Mouse (Mus musculus): ENCODE data around the gene Mamdc2.

The Mamdc2 gene

GRCm38 (mm10) chr19:23434433-23434832 lies 13.8 kb downstream of the Mamdc2 start:
- no peak for DNase-seq (ENCODE audit: low spot score)

GRCm38 (mm10) chr19:23417668-23418067 lies 30.6 kb downstream of the Mamdc2 start:
- no peak for DNase-seq (ENCODE audit: low spot score)

- DNase-seq (ENCODE audit: low spot score), result no peak
Measured at GRCm38 (mm10) chr19:23410800-23411199, 37.4 kb downstream of the Mamdc2 start.

GRCm38 (mm10) chr19:23410328-23410727 lies 37.9 kb downstream of the Mamdc2 start:
- no peak for DNase-seq (ENCODE audit: low spot score)

- no peak for DNase-seq (ENCODE audit: low spot score)
Measured at GRCm38 (mm10) chr19:23401469-23402135, 46.6 kb downstream of the Mamdc2 start.

GRCm38 (mm10) chr19:23400485-23400884 lies 47.8 kb downstream of the Mamdc2 start:
- DNase-seq (ENCODE audit: low spot score), result peak; percentile 43

GRCm38 (mm10) chr19:23395956-23396355 lies 52.3 kb downstream of the Mamdc2 start:
- DNase-seq (ENCODE audit: low spot score), result no peak

- DNase-seq (ENCODE audit: low spot score), result no peak
Measured at GRCm38 (mm10) chr19:23394597-23394996, 53.6 kb downstream of the Mamdc2 start.

- DNase-seq (ENCODE audit: low spot score), result no peak
Measured at GRCm38 (mm10) chr19:23388862-23389272, 59.4 kb downstream of the Mamdc2 start.

GRCm38 (mm10) chr19:23388083-23388861 lies 60.0 kb downstream of the Mamdc2 start:
- DNase-seq (ENCODE audit: low spot score), result no peak

- DNase-seq (ENCODE audit: low spot score), result no peak
Measured at GRCm38 (mm10) chr19:23382396-23382795, 65.8 kb downstream of the Mamdc2 start.

- no peak for DNase-seq (ENCODE audit: low spot score)
Measured at GRCm38 (mm10) chr19:23380968-23381367, 67.3 kb downstream of the Mamdc2 start.

GRCm38 (mm10) chr19:23379752-23380504 lies 68.3 kb downstream of the Mamdc2 start:
- DNase-seq (ENCODE audit: low spot score), result no peak

GRCm38 (mm10) chr19:23376536-23377201 lies 71.6 kb downstream of the Mamdc2 start:
- DNase-seq (ENCODE audit: low spot score), result no peak

- DNase-seq (ENCODE audit: low spot score), result no peak
Measured at GRCm38 (mm10) chr19:23374941-23375656, 73.1 kb downstream of the Mamdc2 start.

GRCm38 (mm10) chr19:23373728-23374127 lies 74.5 kb downstream of the Mamdc2 start:
- DNase-seq (ENCODE audit: low spot score), result no peak

- peak; percentile 42 for DNase-seq (ENCODE audit: low spot score)
Measured at GRCm38 (mm10) chr19:23373287-23373686, 75.0 kb downstream of the Mamdc2 start.

GRCm38 (mm10) chr19:23369275-23369674 lies 79.0 kb downstream of the Mamdc2 start:
- DNase-seq (ENCODE audit: low spot score), result no peak

GRCm38 (mm10) chr19:23362006-23362405 lies 86.2 kb downstream of the Mamdc2 start:
- no peak for DNase-seq (ENCODE audit: low spot score)

- no peak for DNase-seq (ENCODE audit: low spot score)
Measured at GRCm38 (mm10) chr19:23361124-23361523, 87.1 kb downstream of the Mamdc2 start.

GRCm38 (mm10) chr19:23360536-23360935 lies 87.7 kb downstream of the Mamdc2 start:
- no peak for DNase-seq (ENCODE audit: low spot score)

- no peak for DNase-seq (ENCODE audit: low spot score)
Measured at GRCm38 (mm10) chr19:23357253-23357652, 91.0 kb downstream of the Mamdc2 start.

Measured in urinary bladder, postnatal 25 days (tissue).